Mouse (Mus musculus) thymus, adult 2 months (tissue): ENCODE data around the gene Map7d1.

Experiments used
- CTCF ChIP-seq: fragments of 200-500 bp; IDR thresholded peaks from 2 replicates; pipeline ENCODE4 v1.5.1; 2012; ENCODE audit warnings: mild to moderate bottlenecking, control low read depth, low read length, moderate library complexity, borderline replicate concordance; ENCODE audit not compliant: control insufficient read depth, poor library complexity, insufficient read depth; ENCODE audit errors: extremely low read depth
- POLR2A ChIP-seq: fragments of 200-500 bp; IDR thresholded peaks from 2 replicates; pipeline ENCODE4 v1.6.1; 2012; ENCODE audit warnings: mild to moderate bottlenecking, low read length, control low read depth, moderate library complexity; ENCODE audit not compliant: control insufficient read depth, poor library complexity, insufficient read depth; ENCODE audit errors: extremely low read depth

GRCm38 (mm10) chr4:126242510-126242909 lies 13.6 kb downstream of the Map7d1 start:
- TF ChIP-seq POLR2A (no peak), CTCF (no peak)
